In the genomic region with DNA sequence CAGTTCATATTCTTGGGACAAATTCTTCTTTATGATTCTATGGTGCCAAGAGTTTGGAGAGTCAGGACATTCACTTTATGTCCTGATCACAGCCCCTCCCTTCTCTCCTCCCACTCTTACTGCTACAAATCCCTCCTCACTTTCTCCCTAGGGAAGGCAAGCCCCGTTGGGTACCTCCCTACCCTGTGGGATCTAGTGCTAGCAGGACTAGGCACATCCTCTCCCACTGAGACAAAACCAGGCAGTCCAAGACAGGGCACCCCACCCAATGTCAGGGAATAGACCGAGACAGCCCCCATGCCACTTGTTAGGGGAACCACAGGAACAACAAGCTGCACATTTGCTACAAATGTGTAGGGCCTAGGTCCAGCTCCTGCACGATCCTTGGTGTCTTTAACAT, we compare ENCODE assay signal across 33 mouse cellular contexts.
"Had no signal": no experiment of that assay in that cellular context is flagged by ENCODE, and none has a peak within 500 bp of the region (broad histone marks: within the 10 kb centered on the region; RNA-seq: fewer than 3 reads in every experiment).

No protein-coding gene starts in this region.

- H3K4me2 ChIP-seq: limb, embryonic 12.5 days; limb, embryonic 13.5 days; limb, embryonic 15.5 days; liver, embryonic 11.5 days; liver, embryonic 12.5 days; liver, embryonic 13.5 days; liver, embryonic 15.5 days; lung, embryonic 14.5 days; lung, embryonic 15.5 days; midbrain, embryonic 11.5 days; midbrain, embryonic 12.5 days; midbrain, embryonic 13.5 days; midbrain, embryonic 15.5 days; neural tube, embryonic 12.5 days; neural tube, embryonic 13.5 days had no signal

- ATAC-seq: liver, embryonic 12.5 days; liver, postnatal 0 days; lung, postnatal 0 days; midbrain, embryonic 13.5 days; midbrain, embryonic 15.5 days; midbrain, embryonic 16.5 days had no signal

- DNase-seq: left cerebral cortex, postnatal 4 days; liver; liver, embryonic 13.5 days; liver, postnatal 0 days; lung, adult 18-20 months; lung, adult 2 months; lung, embryonic 14.5 days; lung, postnatal 10 days; lung, postnatal 14 days; lung, postnatal 36 days; lung, postnatal 4 days; midbrain, embryonic 14.5 days had no signal

- H3K9me3 ChIP-seq: limb, embryonic 10.5 days; limb, embryonic 12.5 days; limb, embryonic 13.5 days; limb, embryonic 15.5 days; liver, embryonic 12.5 days; liver, embryonic 13.5 days; liver, embryonic 15.5 days; lung, embryonic 15.5 days; midbrain, embryonic 10.5 days; midbrain, embryonic 12.5 days; midbrain, embryonic 13.5 days; midbrain, embryonic 15.5 days; neural tube, embryonic 12.5 days; neural tube, embryonic 13.5 days had no signal

- H3K9ac ChIP-seq: limb, embryonic 12.5 days; limb, embryonic 13.5 days; limb, embryonic 15.5 days; liver, embryonic 12.5 days; liver, embryonic 13.5 days; liver, embryonic 14.5 days; liver, embryonic 15.5 days; liver, postnatal 0 days; lung, embryonic 14.5 days; lung, embryonic 15.5 days; midbrain, embryonic 12.5 days; midbrain, embryonic 13.5 days; midbrain, embryonic 15.5 days; neural tube, embryonic 12.5 days; neural tube, embryonic 13.5 days had no signal

- H3K36me3 ChIP-seq: liver, embryonic 13.5 days; liver, embryonic 15.5 days; lung, embryonic 15.5 days; midbrain, embryonic 13.5 days; midbrain, embryonic 15.5 days; neural tube, embryonic 12.5 days; neural tube, embryonic 13.5 days had no signal

- H3K27ac ChIP-seq: limb, embryonic 10.5 days; limb, embryonic 12.5 days; limb, embryonic 13.5 days; limb, embryonic 15.5 days; liver, embryonic 12.5 days; liver, embryonic 13.5 days; liver, embryonic 14.5 days; liver, embryonic 15.5 days; lung, embryonic 15.5 days; macrophage; midbrain, embryonic 10.5 days; midbrain, embryonic 12.5 days; midbrain, embryonic 13.5 days; midbrain, embryonic 15.5 days; neural tube, embryonic 12.5 days; neural tube, embryonic 13.5 days had no signal

- H3K27me3 ChIP-seq: limb, embryonic 12.5 days; limb, embryonic 13.5 days; limb, embryonic 15.5 days; liver, embryonic 12.5 days; liver, embryonic 13.5 days; liver, embryonic 15.5 days; lung, embryonic 15.5 days; megakaryocyte, embryonic 14.5 days; midbrain, embryonic 12.5 days; midbrain, embryonic 13.5 days; midbrain, embryonic 15.5 days; neural tube, embryonic 12.5 days; neural tube, embryonic 13.5 days had no signal

- H3K4me3 ChIP-seq: limb, embryonic 10.5 days; limb, embryonic 12.5 days; limb, embryonic 13.5 days; limb, embryonic 15.5 days; liver, embryonic 12.5 days; liver, embryonic 13.5 days; liver, embryonic 15.5 days; lung, embryonic 15.5 days; megakaryocyte, embryonic 14.5 days; midbrain, embryonic 10.5 days; midbrain, embryonic 12.5 days; midbrain, embryonic 13.5 days; midbrain, embryonic 15.5 days; myocyte; neural tube, embryonic 12.5 days; neural tube, embryonic 13.5 days had no signal
